Mouse (Mus musculus) right cerebral cortex, adult 2 months (tissue): Measurements from ENCODE around the gene Rsf1.
A peak's percentile ranks its signal among the peaks of the same experiment; 100 is the strongest.

Source experiments
- DNase-seq, 2 experiments: peaks; one replicate each; pipeline ENCODE4 v3.0.0; 2021 to 2022; ENCODE audit warnings: low spot score in 2 of 2

Rsf1 gene

GRCm38 (mm10) chr7:97579067-97579975, at the start of gene Rsf1, which contains the start of gene Aamdc:
Rsf1 (plus strand) TSS chr7:97579889.
Aamdc (minus strand) TSS chr7:97579497.
- peak; percentile 93 for DNase-seq

GRCm38 (mm10) chr7:97535531-97535930, 44.2 kb upstream of the Rsf1 start:
- no peak for DNase-seq

GRCm38 (mm10) chr7:97536571-97536970, 43.1 kb upstream of the Rsf1 start:
- DNase-seq: no peak

GRCm38 (mm10) chr7:97546462-97546861, 33.2 kb upstream of the Rsf1 start:
- DNase-seq: no peak

- DNase-seq: no peak
Observed at GRCm38 (mm10) chr7:97549301-97549700, 30.4 kb upstream of the Rsf1 start.

GRCm38 (mm10) chr7:97550673-97551072, 29.0 kb upstream of the Rsf1 start:
- no peak for DNase-seq

GRCm38 (mm10) chr7:97563576-97563975, 16.1 kb upstream of the Rsf1 start:
- DNase-seq: no peak

GRCm38 (mm10) chr7:97569372-97569771, 10.3 kb upstream of the Rsf1 start:
- DNase-seq: no peak

GRCm38 (mm10) chr7:97570389-97570788, 9.3 kb upstream of the Rsf1 start:
- DNase-seq: no peak

GRCm38 (mm10) chr7:97578361-97579066, 1.2 kb upstream of the Rsf1 start:
- peak; percentile 35 to 38 for DNase-seq

GRCm38 (mm10) chr7:97579976-97580842, 520 bp downstream of the Rsf1 start:
- peak; percentile 49 for DNase-seq

GRCm38 (mm10) chr7:97580843-97581214, 1.1 kb downstream of the Rsf1 start:
- peak; percentile 85 to 88 for DNase-seq

- no peak for DNase-seq
Observed at GRCm38 (mm10) chr7:97588506-97588905, 8.8 kb downstream of the Rsf1 start.

- no peak for DNase-seq
Observed at GRCm38 (mm10) chr7:97590488-97590887, 10.8 kb downstream of the Rsf1 start.

GRCm38 (mm10) chr7:97591336-97591735, 11.6 kb downstream of the Rsf1 start:
- DNase-seq: no peak

GRCm38 (mm10) chr7:97592396-97592795, 12.7 kb downstream of the Rsf1 start:
- DNase-seq: no peak

- no peak for DNase-seq
Observed at GRCm38 (mm10) chr7:97593535-97593934, 13.8 kb downstream of the Rsf1 start.

GRCm38 (mm10) chr7:97598548-97598947, 18.9 kb downstream of the Rsf1 start:
- DNase-seq: no peak

GRCm38 (mm10) chr7:97621346-97621745, 41.7 kb downstream of the Rsf1 start:
- DNase-seq: no peak

- no peak for DNase-seq
Observed at GRCm38 (mm10) chr7:97622676-97623075, 43.0 kb downstream of the Rsf1 start.

GRCm38 (mm10) chr7:97623402-97623801, 43.7 kb downstream of the Rsf1 start:
- no peak for DNase-seq

- DNase-seq: no peak
Observed at GRCm38 (mm10) chr7:97629351-97629750, 49.7 kb downstream of the Rsf1 start.
